Mouse (Mus musculus) spleen, postnatal 4 days (tissue): Measurements from ENCODE around the gene Kcne3.

ENCODE experiments used
- DNase-seq, 2 experiments: peaks; one replicate each; pipeline ENCODE4 v3.0.0; 2022; ENCODE audit warnings: low spot score in 2 of 2

The Kcne3 gene

GRCm38 (mm10) chr7:100176269-100176668 is at the start of gene Kcne3:
TSS of gene Kcne3 (plus strand) at chr7:100176502.
- no peak for DNase-seq

- no peak for DNase-seq
These were observed 49.8 kb upstream of the Kcne3 start for GRCm38 (mm10) chr7:100126514-100126913.

- no peak for DNase-seq
These were observed 47.9 kb upstream of the Kcne3 start for GRCm38 (mm10) chr7:100128262-100129041.

GRCm38 (mm10) chr7:100130592-100130991 is 45.7 kb upstream of the Kcne3 start:
- DNase-seq: no peak

- no peak for DNase-seq
These were observed 43.9 kb upstream of the Kcne3 start for GRCm38 (mm10) chr7:100132379-100132778.

GRCm38 (mm10) chr7:100137038-100137437 is 39.3 kb upstream of the Kcne3 start:
- DNase-seq: no peak

GRCm38 (mm10) chr7:100138075-100138474 is 38.2 kb upstream of the Kcne3 start:
- DNase-seq: no peak

GRCm38 (mm10) chr7:100140591-100140990 is 35.7 kb upstream of the Kcne3 start:
- DNase-seq: no peak

- no peak for DNase-seq
These were observed 27.7 kb upstream of the Kcne3 start for GRCm38 (mm10) chr7:100148586-100148985.

GRCm38 (mm10) chr7:100150086-100150485 is 26.2 kb upstream of the Kcne3 start:
- no peak for DNase-seq

GRCm38 (mm10) chr7:100150626-100151025 is 25.7 kb upstream of the Kcne3 start:
- no peak for DNase-seq

GRCm38 (mm10) chr7:100157669-100158068 is 18.6 kb upstream of the Kcne3 start:
- no peak for DNase-seq

GRCm38 (mm10) chr7:100159105-100159841 is 17.0 kb upstream of the Kcne3 start, which contains the start of gene Lipt2:
TSS of gene Lipt2 (plus strand) at chr7:100159277.
- DNase-seq: peak; percentile 87 to 93

- DNase-seq: no peak
These were observed 16.3 kb upstream of the Kcne3 start for GRCm38 (mm10) chr7:100160006-100160405.

- no peak for DNase-seq
These were observed 12.8 kb upstream of the Kcne3 start for GRCm38 (mm10) chr7:100163506-100163905.

- no peak for DNase-seq
These were observed 7.6 kb upstream of the Kcne3 start for GRCm38 (mm10) chr7:100168654-100169053.

GRCm38 (mm10) chr7:100170756-100171155 is 5.5 kb upstream of the Kcne3 start:
- no peak for DNase-seq

- DNase-seq: peak; percentile 42 to 72
These were observed 2.0 kb downstream of the Kcne3 start for GRCm38 (mm10) chr7:100178016-100178890.

- no peak for DNase-seq
These were observed 2.6 kb downstream of the Kcne3 start for GRCm38 (mm10) chr7:100178891-100179233.

- no peak for DNase-seq
These were observed 3.1 kb downstream of the Kcne3 start for GRCm38 (mm10) chr7:100179394-100179793.

GRCm38 (mm10) chr7:100179836-100180407 is 3.6 kb downstream of the Kcne3 start:
- no peak for DNase-seq

GRCm38 (mm10) chr7:100181176-100181575 is 4.9 kb downstream of the Kcne3 start:
- DNase-seq: no peak
